Mouse (Mus musculus): ENCODE data around the gene Reps1. TPM values are rescaled to one million over a fixed set of nuclear protein-coding genes. Genes with fewer than 3 reads are reported as not detected.

Gene Reps1
- 16.3 and 30.2 TPM in 2 replicates for polyA plus RNA-seq (2015; fragmentation: Nextera tagmentation; extraction: Ambion mirVana)

DNA sequence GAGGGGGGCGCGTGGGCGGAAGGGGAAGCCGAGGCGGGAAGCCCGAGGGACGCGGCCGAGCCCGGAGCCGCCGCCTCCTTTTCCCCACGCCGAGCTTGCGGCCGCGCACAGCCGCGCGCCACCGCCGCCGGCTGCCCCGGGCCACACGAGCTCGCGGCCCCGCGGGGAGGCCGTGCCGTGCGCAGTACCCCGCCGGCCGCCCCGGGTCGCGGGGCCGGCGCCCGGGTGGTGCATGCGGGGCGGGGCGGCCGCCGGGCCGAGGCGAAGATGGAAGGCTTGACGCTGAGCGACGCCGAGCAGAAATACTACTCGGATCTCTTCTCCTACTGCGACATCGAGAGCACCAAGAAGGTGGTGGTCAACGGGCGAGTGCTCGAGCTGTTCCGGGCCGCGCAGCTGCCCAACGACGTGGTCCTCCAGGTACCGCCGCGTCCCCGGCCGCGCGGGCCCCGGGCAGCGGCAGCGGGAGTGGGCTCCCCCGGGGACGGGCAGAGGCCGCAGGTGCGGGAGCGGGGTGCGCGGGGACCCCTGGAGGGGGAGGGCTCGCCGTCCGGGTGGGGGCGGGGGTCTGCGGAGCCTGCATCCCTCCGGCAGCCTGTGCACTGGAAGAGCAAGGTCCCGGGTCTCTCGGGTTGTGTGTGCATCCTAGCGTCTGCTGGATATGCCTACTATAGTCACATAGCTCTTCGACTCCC, at the start of gene Reps1:
Gene Reps1, plus strand, starts transcription at position 166 of the 695 bp plus-strand sequence.
- Histone ChIP-seq H3K27me3 (no peaks in the 10 kb centered on the region), H3K27ac (replicated peaks) (peak within 1 kb of the TSS; percentile 94), H3K9ac (replicated peaks) (peak within 1 kb of the TSS; percentile 98), H3K36me3 (no peaks in the 10 kb centered on the region), H3K9me3 (no peaks in the 10 kb centered on the region), H3K4me1 (peaks cover 33% of the 10 kb centered on the region), H3K4me3 (peak within 1 kb of the TSS; percentile 100), H3K4me2 (replicated peaks) (peak within 1 kb of the TSS; percentile 75)
- peak; percentile 81 for ATAC-seq (replicated peaks)
- under 1% methylated on average over 88 of the region's 90 CpGs for WGBS

DNA sequence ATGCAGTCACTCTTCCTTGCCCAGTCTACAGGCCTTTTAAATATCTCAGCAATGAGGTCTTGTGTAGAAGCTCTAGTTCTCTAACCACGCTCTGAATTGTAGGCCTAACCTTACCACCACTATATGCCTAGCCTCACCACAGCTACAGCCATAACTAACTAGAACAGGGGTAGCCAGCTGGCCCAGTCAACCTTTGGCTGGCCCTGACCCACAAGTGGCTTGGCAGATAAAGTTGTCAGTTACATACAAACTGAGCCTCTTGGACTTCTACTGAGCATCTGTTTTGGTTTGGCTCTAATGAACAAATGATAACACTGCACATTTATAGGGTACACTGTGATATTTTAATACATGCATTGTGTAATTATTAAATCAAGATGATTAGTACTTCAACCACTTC, 48.9 kb upstream of the Reps1 start:
- no peaks in the 10 kb centered on the region for H3K9me3 ChIP-seq
- no peak overlapping the region for H3K27ac ChIP-seq (replicated peaks)
- no peak for ATAC-seq (replicated peaks)
- H3K4me2 ChIP-seq (replicated peaks) = no peak overlapping the region
- H3K27me3 ChIP-seq = no peaks in the 10 kb centered on the region
- H3K4me3 ChIP-seq = no peak overlapping the region
- no peak overlapping the region for H3K9ac ChIP-seq (replicated peaks)
- 96% methylated on average over 1 of the region's 1 CpGs for WGBS
- peaks cover 9% of the 10 kb centered on the region; the same call in 1 of the 2 replicates for H3K36me3 ChIP-seq
- H3K4me1 ChIP-seq = no peaks in the 10 kb centered on the region

DNA sequence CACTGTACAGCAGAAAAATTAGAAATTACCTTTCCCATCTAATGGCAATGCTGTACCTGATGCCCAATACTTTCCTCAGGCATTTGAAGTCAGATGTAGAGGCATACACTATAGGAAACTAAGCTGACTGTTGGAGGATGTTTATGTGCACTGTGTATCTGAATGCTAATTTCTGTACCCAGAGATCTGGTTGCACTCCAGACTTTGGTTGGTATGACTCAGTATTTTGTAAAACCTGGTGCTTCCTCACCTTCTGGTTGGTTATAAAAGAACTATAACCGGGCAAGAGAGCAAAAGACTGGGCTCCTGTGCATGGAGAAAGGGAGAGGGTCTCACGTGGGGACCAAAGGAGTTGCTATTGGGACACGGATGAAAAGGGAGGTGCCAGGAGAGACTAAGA, 48.4 kb upstream of the Reps1 start:
- H3K36me3 ChIP-seq = peaks cover 11% of the 10 kb centered on the region; the same call in 1 of the 2 replicates
- no peak overlapping the region for H3K4me3 ChIP-seq
- no peak overlapping the region for H3K4me2 ChIP-seq (replicated peaks)
- no peak for ATAC-seq (replicated peaks)
- H3K27ac ChIP-seq (replicated peaks) = no peak overlapping the region
- no peaks in the 10 kb centered on the region for H3K27me3 ChIP-seq
- H3K9me3 ChIP-seq = no peaks in the 10 kb centered on the region
- no peaks in the 10 kb centered on the region for H3K4me1 ChIP-seq
- H3K9ac ChIP-seq (replicated peaks) = no peak overlapping the region
- 90% methylated on average over 3 of the region's 3 CpGs for WGBS

DNA sequence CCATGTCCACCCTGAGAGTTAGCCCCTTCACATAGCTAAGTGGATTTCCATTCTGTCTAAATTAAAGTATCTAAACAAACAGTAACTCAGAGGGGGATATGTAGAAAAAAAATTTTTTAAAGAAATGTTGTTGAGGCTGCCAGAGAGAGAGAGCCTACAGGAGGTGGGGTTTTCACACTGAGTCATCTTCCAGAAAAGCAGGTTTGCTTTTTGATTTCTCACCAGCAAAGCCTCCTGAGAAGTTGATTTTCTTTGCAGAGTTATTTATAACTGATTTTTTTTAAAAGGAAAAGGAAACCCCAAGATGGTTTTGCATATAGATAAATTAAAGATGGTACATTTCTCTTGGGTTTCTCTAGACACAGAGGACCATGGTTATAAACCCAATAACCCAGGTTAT, 47.5 kb upstream of the Reps1 start:
- no peak overlapping the region for H3K27ac ChIP-seq (replicated peaks)
- no peak overlapping the region for H3K4me2 ChIP-seq (replicated peaks)
- no peaks in the 10 kb centered on the region for H3K9me3 ChIP-seq
- no peak overlapping the region for H3K4me3 ChIP-seq
- ATAC-seq (replicated peaks) = no peak
- no peak overlapping the region for H3K9ac ChIP-seq (replicated peaks)
- no peaks in the 10 kb centered on the region for H3K27me3 ChIP-seq
- peaks cover 12% of the 10 kb centered on the region for H3K36me3 ChIP-seq
- no peaks in the 10 kb centered on the region for H3K4me1 ChIP-seq

DNA sequence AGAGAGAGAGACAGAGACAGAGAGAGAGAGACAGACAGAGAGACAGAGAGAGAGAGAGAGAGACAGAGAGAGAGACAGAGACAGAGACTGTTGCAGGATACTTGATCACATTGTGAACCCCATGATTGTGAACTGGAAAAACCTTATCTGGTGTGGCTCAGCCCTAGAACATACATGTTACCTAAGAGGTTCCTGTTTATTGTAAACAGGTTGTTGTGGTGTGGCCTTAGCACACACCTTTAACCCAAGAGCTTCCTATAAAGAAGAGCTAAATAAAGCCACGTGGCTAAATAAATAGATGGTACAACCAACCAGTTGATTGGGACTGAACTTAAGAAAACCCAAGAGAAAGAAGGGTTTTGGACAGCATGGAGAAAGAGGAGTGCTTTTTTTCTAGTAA, 45.9 kb upstream of the Reps1 start:
- no peak overlapping the region for H3K4me2 ChIP-seq (replicated peaks)
- WGBS = 91% methylated on average over 1 of the region's 1 CpGs
- no peaks in the 10 kb centered on the region for H3K4me1 ChIP-seq
- peaks cover 22% of the 10 kb centered on the region for H3K36me3 ChIP-seq
- H3K4me3 ChIP-seq = no peak overlapping the region
- no peak overlapping the region for H3K9ac ChIP-seq (replicated peaks)
- no peak for ATAC-seq (replicated peaks)
- H3K27ac ChIP-seq (replicated peaks) = no peak overlapping the region
- no peaks in the 10 kb centered on the region for H3K27me3 ChIP-seq
- no peaks in the 10 kb centered on the region for H3K9me3 ChIP-seq

DNA sequence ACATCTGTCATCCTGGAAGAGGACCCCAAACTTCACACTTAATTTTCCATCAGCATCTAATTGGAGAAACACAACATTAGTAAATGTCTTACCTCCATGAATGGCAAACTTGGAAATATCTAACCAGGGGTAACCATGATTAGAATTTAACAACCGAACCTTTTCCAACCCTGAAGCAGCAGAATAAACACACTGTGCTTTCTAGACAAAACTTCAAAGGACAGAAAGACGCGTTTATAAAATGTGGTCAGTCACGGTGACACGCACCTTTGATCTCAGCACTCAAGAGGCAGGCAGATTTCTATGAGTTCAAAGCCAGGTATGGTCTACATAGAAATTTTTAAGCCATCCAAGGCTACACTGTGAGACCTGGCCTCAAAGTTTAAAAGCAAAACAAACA, 43.9 kb upstream of the Reps1 start:
- Histone ChIP-seq H3K4me2 (replicated peaks) (no peak overlapping the region), H3K9me3 (no peaks in the 10 kb centered on the region), H3K27ac (replicated peaks) (no peak overlapping the region), H3K9ac (replicated peaks) (no peak overlapping the region), H3K4me1 (no peaks in the 10 kb centered on the region), H3K4me3 (no peak overlapping the region), H3K27me3 (no peaks in the 10 kb centered on the region), H3K36me3 (peaks cover 36% of the 10 kb centered on the region)
- no peak for ATAC-seq (replicated peaks)
- WGBS = 89% methylated on average over 5 of the region's 5 CpGs

DNA sequence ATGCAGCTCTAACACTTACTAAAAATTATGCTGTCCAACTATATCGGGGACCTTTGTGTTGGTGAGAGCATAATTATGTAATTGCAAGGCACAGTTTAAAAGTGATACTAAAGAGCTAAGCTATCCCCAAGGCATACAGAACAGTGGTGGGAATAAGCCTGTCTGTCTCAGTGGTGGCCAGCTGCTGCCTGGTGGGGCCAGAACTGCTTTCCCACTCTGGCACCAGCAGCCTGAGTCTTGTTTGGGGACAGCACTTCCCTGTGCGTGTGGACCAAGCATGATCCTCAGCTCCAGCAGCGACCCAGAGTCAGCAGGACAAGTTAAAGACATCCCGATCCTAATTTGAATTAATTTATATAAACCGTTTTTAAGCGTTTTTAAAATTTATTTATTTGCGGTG, 35.2 kb upstream of the Reps1 start:
- Histone ChIP-seq H3K27ac (replicated peaks) (peak overlapping the region; percentile 96), H3K36me3 (peaks cover 23% of the 10 kb centered on the region), H3K27me3 (no peaks in the 10 kb centered on the region), H3K4me2 (replicated peaks) (peak overlapping the region; percentile 46), H3K9me3 (no peaks in the 10 kb centered on the region), H3K4me1 (peaks cover 25% of the 10 kb centered on the region), H3K9ac (replicated peaks) (no peak overlapping the region), H3K4me3 (peak overlapping the region; percentile 22)
- ATAC-seq (replicated peaks) = peak; percentile 45
- 53% methylated on average over 7 of the region's 7 CpGs for WGBS

DNA sequence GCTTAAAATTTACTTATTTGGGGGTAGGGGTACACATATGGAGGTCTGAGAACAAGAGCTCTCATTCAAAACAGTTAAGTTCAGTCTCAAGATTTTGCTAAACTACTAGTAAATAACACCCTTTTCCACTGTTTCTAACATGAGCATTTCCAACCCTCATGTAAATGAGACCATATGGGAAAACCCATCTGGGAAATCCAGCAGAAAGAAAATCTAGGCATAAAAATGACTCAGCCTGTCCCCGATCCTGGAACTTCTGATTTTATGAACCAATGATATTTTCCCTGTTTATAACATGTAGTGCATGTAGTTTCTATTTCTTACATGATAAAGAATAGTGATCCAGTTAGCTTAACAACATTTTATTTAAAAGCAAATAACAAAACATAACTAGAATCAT, 34.8 kb upstream of the Reps1 start:
- 36% methylated on average over 1 of the region's 1 CpGs for WGBS
- H3K4me3 ChIP-seq = peak overlapping the region; percentile 79
- H3K9me3 ChIP-seq = no peaks in the 10 kb centered on the region

DNA sequence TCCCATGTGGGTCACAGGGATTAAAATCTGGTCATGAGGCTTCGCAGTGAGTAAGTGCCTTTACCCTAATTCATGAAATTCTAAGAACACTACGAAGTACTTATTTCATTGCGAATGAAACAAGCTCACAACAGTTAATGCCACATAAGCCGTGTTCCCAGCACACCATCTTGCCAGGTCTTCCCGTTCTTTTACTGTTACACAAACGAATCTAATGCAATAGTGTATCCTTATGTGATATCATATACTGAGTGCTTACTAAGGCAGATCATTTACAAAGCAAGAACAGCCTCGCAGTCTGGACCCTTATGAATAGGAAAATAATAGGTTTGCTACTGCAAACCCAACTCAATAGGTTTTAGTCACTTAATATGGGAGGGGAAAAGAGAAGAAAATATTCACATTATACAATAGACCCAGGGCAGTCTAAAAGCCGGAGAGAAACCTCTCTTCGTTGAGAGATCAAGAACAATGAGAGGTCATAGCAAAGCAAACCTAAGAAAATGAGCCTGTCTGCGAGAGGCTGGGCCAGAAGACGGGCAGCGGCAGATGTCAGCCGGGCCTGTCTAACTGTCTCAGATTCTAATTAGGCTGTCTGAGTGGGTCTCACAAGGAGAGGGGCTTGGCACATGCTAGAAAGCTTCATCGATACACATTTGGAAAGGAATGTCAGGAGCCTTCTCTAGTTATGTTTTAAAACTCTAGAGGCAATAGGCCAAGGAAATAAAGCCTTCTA, 33.9 kb upstream of the Reps1 start:
- Histone ChIP-seq H3K4me1 (peaks cover 25% of the 10 kb centered on the region), H3K27me3 (no peaks in the 10 kb centered on the region), H3K27ac (replicated peaks) (peak overlapping the region; percentile 96), H3K9me3 (no peaks in the 10 kb centered on the region), H3K4me3 (peak overlapping the region; percentile 79), H3K36me3 (peaks cover 14% of the 10 kb centered on the region), H3K4me2 (replicated peaks) (peak overlapping the region; percentile 46), H3K9ac (replicated peaks) (peak overlapping the region; percentile 77)
- ATAC-seq (replicated peaks) = peak; percentile 46
- WGBS = 19% methylated on average over 14 of the region's 14 CpGs

More for the DNA sequence above, 34.8 kb upstream of the Reps1 start:
- no peak overlapping the region for H3K9ac ChIP-seq (replicated peaks)
- H3K27ac ChIP-seq (replicated peaks) = peak overlapping the region; percentile 96
- no peak for ATAC-seq (replicated peaks)
- H3K4me1 ChIP-seq = peaks cover 25% of the 10 kb centered on the region
- no peaks in the 10 kb centered on the region for H3K27me3 ChIP-seq
- H3K4me2 ChIP-seq (replicated peaks) = peak overlapping the region; percentile 46
- H3K36me3 ChIP-seq = peaks cover 22% of the 10 kb centered on the region

DNA sequence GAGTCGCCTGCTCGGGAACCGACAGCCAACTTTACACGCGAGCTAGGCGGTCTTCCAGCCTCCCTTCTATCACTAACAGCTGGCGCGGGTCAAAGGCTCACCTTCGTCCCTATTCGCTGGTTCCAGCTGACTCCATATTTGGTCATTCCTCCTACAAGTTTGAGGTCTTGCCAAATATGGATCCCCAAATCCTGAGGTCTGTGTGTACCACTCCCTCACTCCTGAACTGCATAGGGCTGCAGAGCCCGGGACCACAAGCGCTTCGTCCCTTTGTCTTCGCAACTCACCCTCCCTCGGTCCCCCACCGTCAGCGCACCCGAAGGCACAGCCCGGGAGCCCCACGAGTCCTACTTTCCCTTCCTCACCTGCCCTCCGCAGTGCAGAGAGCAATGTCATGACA, 33.3 kb upstream of the Reps1 start:
- H3K36me3 ChIP-seq = peaks cover 8% of the 10 kb centered on the region
- peak overlapping the region; percentile 46 for H3K4me2 ChIP-seq (replicated peaks)
- no peaks in the 10 kb centered on the region for H3K27me3 ChIP-seq
- peak; percentile 86 for ATAC-seq (replicated peaks)
- peak overlapping the region; percentile 96 for H3K27ac ChIP-seq (replicated peaks)
- no peaks in the 10 kb centered on the region for H3K9me3 ChIP-seq
- H3K4me3 ChIP-seq = peak overlapping the region; percentile 79
- peak overlapping the region; percentile 77 for H3K9ac ChIP-seq (replicated peaks)
- under 1% methylated on average over 21 of the region's 21 CpGs for WGBS
- peaks cover 25% of the 10 kb centered on the region for H3K4me1 ChIP-seq

DNA sequence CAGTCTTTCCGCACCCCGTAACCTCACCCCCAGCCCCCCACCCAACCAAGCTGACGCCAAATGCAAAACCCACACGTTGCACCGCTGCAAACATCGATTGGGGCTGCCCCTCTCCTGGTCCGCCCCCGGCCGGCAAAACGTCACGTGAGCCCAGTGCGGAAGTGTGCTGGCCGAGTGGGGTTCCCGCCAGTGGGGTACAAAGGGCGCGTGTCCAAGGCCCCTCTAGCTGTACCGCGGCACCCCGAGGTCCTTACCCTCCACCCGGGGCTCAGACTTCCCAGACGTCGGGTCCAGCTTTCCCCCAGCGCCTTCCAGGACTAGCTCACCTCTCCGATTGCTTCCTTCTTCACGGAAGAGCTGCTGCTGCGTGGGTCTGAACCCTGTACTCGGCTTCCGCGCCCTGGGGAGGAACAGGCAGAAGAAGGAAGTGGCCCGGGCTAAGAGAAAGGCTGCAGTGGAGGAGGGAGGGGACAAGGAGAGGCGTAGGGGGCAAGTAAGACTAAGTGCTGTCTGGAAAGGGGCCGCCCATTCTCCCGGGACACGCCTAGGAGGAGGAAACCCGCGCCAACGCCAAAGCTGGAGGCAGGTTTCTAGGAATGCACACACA, 32.8 kb upstream of the Reps1 start, which contains the start of gene Abracl:
Gene Abracl, minus strand, starts transcription at position 548 of the 607 bp plus-strand sequence.
- no peaks in the 10 kb centered on the region for H3K9me3 ChIP-seq
- H3K36me3 ChIP-seq = peaks cover 4% of the 10 kb centered on the region
- WGBS = under 1% methylated on average over 37 of the region's 37 CpGs
- ATAC-seq (replicated peaks) = peak; percentile 90
- peak within 1 kb of the TSS; percentile 79 for H3K4me3 ChIP-seq
- H3K27ac ChIP-seq (replicated peaks) = peak within 1 kb of the TSS; percentile 96
- no peaks in the 10 kb centered on the region for H3K27me3 ChIP-seq
- H3K4me2 ChIP-seq (replicated peaks) = peak within 1 kb of the TSS; percentile 46
- H3K4me1 ChIP-seq = peaks cover 25% of the 10 kb centered on the region
- H3K9ac ChIP-seq (replicated peaks) = peak within 1 kb of the TSS; percentile 77

DNA sequence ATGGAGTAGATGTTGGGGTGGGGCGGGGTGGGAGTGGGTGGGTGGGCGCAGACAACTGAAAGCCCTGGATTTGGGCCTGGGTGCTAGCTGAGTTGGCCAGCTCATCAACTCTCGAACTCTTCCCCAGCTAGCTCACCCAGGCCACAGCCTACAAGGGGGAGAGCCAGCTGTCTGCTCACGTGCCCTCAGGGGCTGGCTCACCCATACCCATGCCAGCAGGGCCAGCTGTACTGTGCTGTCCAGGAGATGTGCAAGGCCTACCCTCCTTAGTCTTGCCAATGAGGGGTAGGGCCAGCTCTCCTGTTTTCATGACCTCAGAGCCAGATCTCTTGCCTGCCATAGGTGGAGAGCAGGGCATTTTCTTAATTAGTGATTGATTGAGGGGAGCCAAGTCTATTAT, 21.3 kb upstream of the Reps1 start:
- Histone ChIP-seq H3K9ac (replicated peaks) (no peak overlapping the region), H3K4me1 (no peaks in the 10 kb centered on the region), H3K36me3 (no peaks in the 10 kb centered on the region), H3K27ac (replicated peaks) (no peak overlapping the region), H3K4me2 (replicated peaks) (no peak overlapping the region), H3K9me3 (no peaks in the 10 kb centered on the region), H3K4me3 (no peak overlapping the region), H3K27me3 (no peaks in the 10 kb centered on the region)
- no peak; the same call in 1 of the 2 replicates for ATAC-seq (replicated peaks)
- WGBS = 84% methylated on average over 4 of the region's 4 CpGs

Measured in forebrain, embryonic 15.5 days (tissue).